Mouse (Mus musculus) embryonic facial prominence, embryonic 15.5 days (tissue): Measurements from ENCODE around the gene Gm9903. TPM values are rescaled to one million over a fixed set of nuclear protein-coding genes. Genes with fewer than 3 reads are reported as not detected.

ENCODE experiments used
- ATAC-seq: fragments of 200-750 bp; cut with Nextera tagmentation; 2 replicates; pipeline ENCODE4 v1.8.0; 2017; ENCODE audit warnings: low read depth, moderate TSS enrichment; ENCODE audit not compliant: insufficient number of reproducible peaks, low FRiP score, low TSS enrichment
- H3K27ac ChIP-seq: fragments of 300-500 bp; sonication (generic); replicated peaks from 2 replicates; pipeline ENCODE4 v1.5.1; 2015; ENCODE audit warnings: mild to moderate bottlenecking, inconsistent platforms
- H3K27me3 ChIP-seq: fragments of 300-500 bp; sonication (generic); 2 replicates; pipeline ENCODE4 v1.6.1; 2015; ENCODE audit warnings: inconsistent platforms
- H3K36me3 ChIP-seq: fragments of 300-500 bp; sonication (generic); 2 replicates; pipeline ENCODE4 v1.6.1; 2015; ENCODE audit warnings: mild to moderate bottlenecking, inconsistent platforms
- H3K4me1 ChIP-seq: fragments of 300-500 bp; sonication (generic); 2 replicates; pipeline ENCODE4 v1.6.1; 2015; ENCODE audit warnings: inconsistent platforms
- H3K4me2 ChIP-seq: fragments of 300-500 bp; sonication (generic); replicated peaks from 2 replicates; pipeline ENCODE4 v1.6.1; 2015; ENCODE audit warnings: mild to moderate bottlenecking, inconsistent platforms
- H3K4me3 ChIP-seq: fragments of 300-500 bp; sonication (generic); replicated peaks from 2 replicates; pipeline ENCODE4 v1.5.1; 2015; ENCODE audit warnings: mild to moderate bottlenecking, inconsistent platforms
- H3K9ac ChIP-seq: fragments of 300-500 bp; sonication (generic); 2 replicates; pipeline ENCODE4 v1.6.1; 2015; ENCODE audit warnings: inconsistent platforms
- H3K9me3 ChIP-seq: fragments of 300-500 bp; sonication (generic); replicated peaks from 2 replicates; pipeline ENCODE4 v1.6.1; 2016; ENCODE audit warnings: inconsistent platforms
- WGBS: fragments of 180-500 bp; shearing (Covaris S2); methylation state at CpG from one replicate; pipeline ENCODE4 v1.1.7; 2015; 5-methylcytosine and 5-hydroxymethylcytosine counted together
- polyA plus RNA-seq: library from polyadenylated mRNA; unstranded; fragments of >200 nt; fragmentation: Nextera tagmentation; extraction: Ambion mirVana; gene quantifications from 2 replicates; pipeline ENCODE4 v1.2.1, GENCODE M21; 2015

Gene Gm9903
- polyA plus RNA-seq, 1 experiment from 2014 or later, result 0.36 TPM

DNA sequence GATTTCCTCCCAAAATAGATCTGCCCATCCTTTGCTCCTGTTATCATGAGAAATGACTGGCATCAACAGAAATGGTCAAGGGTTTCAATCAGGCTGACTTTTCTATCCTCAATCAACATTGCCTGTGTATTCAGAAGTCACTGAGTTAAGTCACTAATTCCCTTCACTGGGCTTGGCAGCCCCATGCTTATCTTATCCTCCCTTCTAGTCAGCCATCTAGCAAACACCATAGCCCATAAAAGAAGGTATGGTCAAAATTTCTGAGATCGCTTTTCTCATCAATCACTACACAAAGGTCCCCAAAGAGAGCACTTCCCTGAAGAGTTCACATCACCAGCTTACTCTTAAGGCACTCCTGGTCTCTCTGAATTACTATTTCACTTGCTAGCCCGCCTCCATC is 21.3 kb downstream of the Gm9903 start:
- 14% methylated on average over 2 of the region's 2 CpGs for WGBS
- Histone ChIP-seq H3K27ac (0 out of 2 replicates have a peak overlapping the region, but pooled peaks have one; percentile 99), H3K36me3 (peaks cover 49% of the 10 kb centered on the region), H3K9me3 (no peaks in the 10 kb centered on the region), H3K4me1 (peaks cover 22% of the 10 kb centered on the region), H3K4me3 (peak overlapping the region; percentile 83), H3K27me3 (no peaks in the 10 kb centered on the region), H3K9ac (peak overlapping the region; percentile 73), H3K4me2 (peak overlapping the region; percentile 56)
- no peak for ATAC-seq

GRCm38 (mm10) chr5:33651541-33651920 is 21.8 kb downstream of the Gm9903 start:
- Histone ChIP-seq H3K9me3 (no peaks in the 10 kb centered on the region), H3K27me3 (no peaks in the 10 kb centered on the region), H3K4me3 (peak overlapping the region; percentile 83), H3K4me1 (peaks cover 27% of the 10 kb centered on the region), H3K36me3 (peaks cover 44% of the 10 kb centered on the region), H3K4me2 (peak overlapping the region; percentile 56), H3K27ac (peak overlapping the region; percentile 99), H3K9ac (peak overlapping the region; percentile 73)
- under 1% methylated on average over 11 of the region's 11 CpGs for WGBS
- ATAC-seq, result no peak

GRCm38 (mm10) chr5:33651921-33652782 is 22.4 kb downstream of the Gm9903 start, which contains the start of gene Slbp:
TSS of gene Slbp (minus strand) at chr5:33652574.
- Histone ChIP-seq H3K9me3 (no peaks in the 10 kb centered on the region), H3K27me3 (no peaks in the 10 kb centered on the region), H3K4me3 (peak within 1 kb of the TSS; percentile 83), H3K4me1 (peaks cover 33% of the 10 kb centered on the region), H3K4me2 (peak within 1 kb of the TSS; percentile 56), H3K27ac (peak within 1 kb of the TSS; percentile 99), H3K9ac (peak within 1 kb of the TSS; percentile 73), H3K36me3 (peaks cover 37% of the 10 kb centered on the region)
- WGBS, result under 1% methylated on average over 82 of the region's 82 CpGs
- peak; percentile 96 for ATAC-seq

DNA sequence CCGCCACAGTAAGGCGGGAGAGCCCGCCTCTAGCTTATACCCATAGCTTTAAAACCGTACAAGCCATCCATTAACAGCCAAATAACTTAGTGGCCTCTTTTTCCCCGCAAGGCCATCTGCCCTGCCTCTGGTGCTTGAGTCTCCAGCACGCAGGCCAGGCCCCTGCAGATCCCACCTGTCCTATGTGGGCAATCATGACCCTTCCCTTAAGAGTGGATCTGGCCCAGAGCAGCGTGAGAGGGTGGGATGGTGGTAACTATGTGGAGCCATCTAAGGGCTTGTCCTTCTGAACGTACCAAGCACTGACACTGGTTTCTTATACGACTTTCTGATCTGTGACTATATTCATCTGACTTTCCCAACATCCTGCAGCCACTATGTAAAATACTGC is 23.1 kb downstream of the Gm9903 start:
- peaks cover 33% of the 10 kb centered on the region for H3K4me1 ChIP-seq
- 2% methylated on average over 9 of the region's 9 CpGs for WGBS
- peak overlapping the region; percentile 56 for H3K4me2 ChIP-seq
- H3K27ac ChIP-seq, result peak overlapping the region; percentile 99
- H3K36me3 ChIP-seq, result peaks cover 31% of the 10 kb centered on the region
- H3K27me3 ChIP-seq, result no peaks in the 10 kb centered on the region
- H3K4me3 ChIP-seq, result peak overlapping the region; percentile 83
- peak; percentile 0; the same call in 1 of the 2 replicates for ATAC-seq
- H3K9ac ChIP-seq, result peak overlapping the region; percentile 40
- H3K9me3 ChIP-seq, result no peaks in the 10 kb centered on the region

GRCm38 (mm10) chr5:33654424-33654823 is 24.7 kb downstream of the Gm9903 start:
- WGBS, result 93% methylated on average over 13 of the region's 13 CpGs
- Histone ChIP-seq H3K4me2 (no peak overlapping the region), H3K36me3 (peaks cover 23% of the 10 kb centered on the region), H3K4me3 (no peak overlapping the region), H3K4me1 (peaks cover 41% of the 10 kb centered on the region), H3K27ac (no peak overlapping the region), H3K9me3 (no peaks in the 10 kb centered on the region), H3K9ac (no peak overlapping the region), H3K27me3 (no peaks in the 10 kb centered on the region)
- no peak for ATAC-seq

DNA sequence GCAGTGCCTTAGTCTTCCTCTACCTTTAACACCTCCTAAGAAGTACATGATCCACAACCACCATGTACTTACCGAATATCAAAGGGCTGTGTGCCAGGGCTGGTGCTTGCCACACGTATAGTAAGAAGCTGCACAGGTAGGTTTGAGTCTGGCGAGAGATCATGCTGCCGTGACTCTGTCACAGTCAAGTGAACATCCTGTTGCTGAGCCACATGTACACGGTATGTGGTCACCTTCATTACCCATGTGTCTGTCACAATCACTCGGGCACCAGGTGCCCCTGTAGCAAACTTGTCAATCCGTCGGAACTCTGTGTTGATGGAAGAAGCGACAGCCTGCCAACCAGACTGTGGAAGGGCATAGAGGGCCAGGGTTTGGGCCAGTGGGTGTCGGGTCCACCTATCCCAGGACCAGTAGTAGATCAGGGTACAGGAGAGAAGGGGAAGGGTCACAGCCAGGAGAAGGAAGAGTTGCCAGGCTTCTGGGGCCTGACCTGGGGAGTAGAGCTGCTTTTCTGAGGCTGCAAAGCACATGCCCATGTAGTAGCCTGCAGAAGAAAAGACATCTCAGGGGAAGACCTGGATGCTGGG is 25.6 kb downstream of the Gm9903 start:
- H3K4me2 ChIP-seq, result no peak overlapping the region
- peaks cover 47% of the 10 kb centered on the region for H3K4me1 ChIP-seq
- H3K9ac ChIP-seq, result no peak overlapping the region
- no peak for ATAC-seq
- H3K4me3 ChIP-seq, result no peak overlapping the region
- H3K27ac ChIP-seq, result no peak overlapping the region
- 91% methylated on average over 10 of the region's 10 CpGs for WGBS
- peaks cover 20% of the 10 kb centered on the region for H3K36me3 ChIP-seq
- no peaks in the 10 kb centered on the region for H3K27me3 ChIP-seq
- no peaks in the 10 kb centered on the region for H3K9me3 ChIP-seq

DNA sequence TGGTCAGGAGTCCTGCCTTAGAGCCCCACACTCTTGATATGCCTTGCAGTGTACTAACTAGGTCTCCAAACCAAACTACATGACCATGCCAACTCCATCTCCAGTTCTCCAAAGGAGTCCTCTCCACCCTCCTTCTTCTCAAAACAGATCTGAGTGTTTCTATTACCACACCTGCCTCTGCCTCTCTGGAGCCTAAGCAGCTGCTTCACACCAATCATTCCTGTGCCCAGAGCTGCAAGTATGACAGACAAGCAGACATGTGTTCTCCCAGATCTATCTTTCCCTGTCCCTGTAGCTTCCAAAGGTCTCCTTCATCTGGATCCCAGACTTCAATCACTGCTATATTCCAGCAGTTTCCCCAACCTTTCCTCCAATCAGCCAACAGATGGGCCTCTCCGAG is 27.0 kb downstream of the Gm9903 start:
- H3K36me3 ChIP-seq, result peaks cover 32% of the 10 kb centered on the region
- peaks cover 38% of the 10 kb centered on the region for H3K4me1 ChIP-seq
- peak overlapping the region; percentile 66 for H3K9ac ChIP-seq
- peak overlapping the region; percentile 85 for H3K27ac ChIP-seq
- H3K9me3 ChIP-seq, result no peaks in the 10 kb centered on the region
- H3K4me2 ChIP-seq, result peak overlapping the region; percentile 78
- 35% methylated on average over 1 of the region's 1 CpGs for WGBS
- H3K27me3 ChIP-seq, result no peaks in the 10 kb centered on the region
- peak overlapping the region; percentile 64 for H3K4me3 ChIP-seq
- no peak for ATAC-seq

DNA sequence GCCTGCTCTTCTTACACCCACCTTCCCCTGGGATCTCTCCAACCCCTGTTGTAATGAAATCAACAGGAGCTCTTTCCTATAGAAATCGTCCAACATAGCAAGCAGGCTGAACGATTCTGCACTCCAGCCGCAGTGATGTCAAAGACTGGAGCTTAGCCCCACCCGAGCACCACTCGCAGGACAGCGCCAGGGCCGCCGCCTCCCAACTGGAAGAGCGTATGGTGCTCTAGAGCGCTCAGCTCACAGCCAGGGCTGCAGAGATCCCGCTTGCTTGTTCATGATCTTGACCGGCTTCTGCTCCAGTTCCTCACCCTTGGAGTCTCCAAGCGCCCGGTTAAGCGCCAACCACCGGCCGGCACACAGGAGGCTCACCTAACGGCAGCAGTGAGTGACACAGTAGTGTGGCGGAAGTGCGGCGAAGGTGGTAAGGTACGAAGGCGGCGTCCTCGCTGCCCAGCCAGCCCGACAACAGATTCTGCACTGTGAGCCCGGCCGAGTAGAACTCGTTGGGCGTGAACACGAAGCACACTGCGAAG is 27.6 kb downstream of the Gm9903 start:
- H3K9me3 ChIP-seq, result no peaks in the 10 kb centered on the region
- H3K4me2 ChIP-seq, result peak overlapping the region; percentile 78
- peak overlapping the region; percentile 64 for H3K4me3 ChIP-seq
- H3K36me3 ChIP-seq, result peaks cover 34% of the 10 kb centered on the region
- peak; percentile 0; the same call in 1 of the 2 replicates for ATAC-seq
- peaks cover 38% of the 10 kb centered on the region for H3K4me1 ChIP-seq
- WGBS, result under 1% methylated on average over 32 of the region's 32 CpGs
- H3K27ac ChIP-seq, result peak overlapping the region; percentile 85
- no peaks in the 10 kb centered on the region for H3K27me3 ChIP-seq
- peak overlapping the region; percentile 66 for H3K9ac ChIP-seq

DNA sequence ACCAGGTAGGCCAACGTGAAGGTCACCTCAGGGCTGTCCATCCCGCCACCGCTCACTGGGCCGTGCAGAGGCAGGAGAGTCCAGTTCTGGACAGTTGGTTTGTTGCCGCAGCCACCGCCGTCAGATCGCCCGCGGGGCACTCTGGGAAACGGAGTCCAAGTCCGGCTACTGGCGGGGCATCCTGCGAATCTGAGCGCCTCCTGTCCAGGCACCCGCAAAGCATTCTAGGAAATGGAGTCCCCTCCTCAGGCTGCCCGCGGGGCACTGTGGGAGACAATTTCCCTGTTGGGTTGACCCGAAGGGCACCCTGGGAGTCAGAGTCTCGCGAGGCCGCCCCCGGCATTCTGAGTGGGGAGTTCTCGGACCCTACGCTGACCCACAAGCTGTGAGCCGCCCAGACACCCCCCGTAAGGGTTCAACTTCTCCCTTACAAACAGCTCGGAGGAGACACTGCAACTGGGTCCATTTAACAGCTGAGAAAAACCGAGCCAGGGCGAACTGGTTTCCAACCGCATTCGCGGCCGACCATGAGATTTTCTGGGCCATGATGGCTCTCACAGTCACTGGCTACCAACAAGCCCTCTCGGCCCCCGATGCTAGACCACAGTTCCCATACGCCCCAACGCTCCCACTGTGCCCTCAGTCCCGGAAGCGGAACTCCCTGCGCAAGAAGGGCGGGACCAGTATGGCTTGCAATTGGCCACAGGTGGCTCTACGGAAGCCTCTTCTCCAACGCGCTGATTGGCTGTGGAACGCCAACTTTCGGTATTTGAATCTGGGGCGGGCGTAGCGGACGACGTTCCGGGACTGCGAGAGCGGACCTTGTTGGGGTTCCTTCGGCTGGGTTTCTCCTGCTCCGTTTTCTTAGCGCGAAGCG is 28.3 kb downstream of the Gm9903 start, which contains the start of the genes Tacc3 and Tmem129:
TSS of gene Tacc3 (plus strand) at position 342 of the 877 bp plus-strand sequence.
TSS of gene Tmem129 (minus strand) at position 630 of the 877 bp plus-strand sequence.
- Histone ChIP-seq H3K27me3 (no peaks in the 10 kb centered on the region), H3K9ac (peak within 1 kb of the TSS; percentile 66), H3K36me3 (peaks cover 40% of the 10 kb centered on the region), H3K4me3 (peak within 1 kb of the TSS; percentile 64), H3K27ac (peak within 1 kb of the TSS; percentile 97), H3K9me3 (no peaks in the 10 kb centered on the region), H3K4me1 (peaks cover 35% of the 10 kb centered on the region), H3K4me2 (peak within 1 kb of the TSS; percentile 78)
- peak; percentile 98 for ATAC-seq
- under 1% methylated on average over 60 of the region's 60 CpGs for WGBS

DNA sequence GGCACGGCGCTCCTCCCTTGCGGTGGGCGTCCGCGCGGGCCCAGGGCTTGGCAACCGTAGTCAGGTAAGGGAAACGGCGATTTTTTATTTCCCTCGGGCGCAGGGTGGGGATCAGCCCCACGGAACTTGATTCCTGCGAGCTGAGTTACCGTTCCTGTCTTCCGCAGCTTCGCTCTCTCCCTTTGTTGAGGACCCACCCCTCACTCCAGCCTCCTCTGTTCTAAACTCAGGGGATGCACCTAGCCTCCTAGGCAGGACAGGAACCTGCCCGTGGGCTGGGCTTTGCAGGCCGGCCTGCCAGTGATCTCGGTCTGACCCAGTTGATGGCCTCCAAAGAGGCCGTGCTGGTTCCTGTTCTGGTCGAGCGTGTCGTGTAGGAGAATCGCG is 28.9 kb downstream of the Gm9903 start:
- Histone ChIP-seq H3K9me3 (no peaks in the 10 kb centered on the region), H3K36me3 (peaks cover 39% of the 10 kb centered on the region), H3K4me1 (peaks cover 35% of the 10 kb centered on the region), H3K27me3 (no peaks in the 10 kb centered on the region), H3K4me2 (peak overlapping the region; percentile 78), H3K9ac (peak overlapping the region; percentile 62), H3K4me3 (peak overlapping the region; percentile 64), H3K27ac (peak overlapping the region; percentile 72)
- WGBS, result 0% methylated on average over 26 of the region's 26 CpGs
- ATAC-seq, result no peak
